ENCODE assay signal across 23 mouse cellular contexts in the genomic region with DNA sequence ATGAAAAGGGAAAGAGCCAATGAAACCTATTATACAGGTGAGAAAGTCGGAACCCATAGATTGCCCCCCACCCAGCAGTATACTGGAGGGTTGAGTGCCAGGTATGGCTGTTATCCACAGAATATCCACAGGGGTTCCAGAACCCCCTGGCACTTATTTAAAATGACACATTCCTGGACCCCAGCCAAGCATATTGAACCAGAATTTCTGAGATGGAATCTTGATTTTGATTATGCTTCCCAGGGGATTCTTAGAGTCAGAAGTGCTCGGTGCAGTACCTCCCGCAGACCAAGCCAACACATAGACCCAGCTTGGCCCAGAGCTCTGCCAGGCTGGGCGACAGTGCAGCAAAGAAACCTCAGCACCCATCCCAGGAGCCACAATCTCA. TPM values are rescaled to one million over a fixed set of nuclear protein-coding genes. Genes with fewer than 3 reads are reported as not detected.
DNase-seq lines count a peak whose midpoint lies in the region; ATAC-seq and TF ChIP-seq lines count a peak whose summit lies in the region.
"Had no signal": no experiment of that assay in that cellular context is flagged by ENCODE, and none has a peak within 500 bp of the region (broad histone marks: within the 10 kb centered on the region; RNA-seq: fewer than 3 reads in every experiment).

No protein-coding gene starts in this region.

- 89% methylated on average over 4 of the region's 4 CpGs for WGBS in liver, embryonic 12.5 days (ENCODE audit: insufficient replicate concordance)
- WGBS in liver, embryonic 15.5 days (ENCODE audit: insufficient replicate concordance), result 74% methylated on average over 4 of the region's 4 CpGs
- 89% methylated on average over 4 of the region's 4 CpGs for WGBS in forebrain, embryonic 16.5 days

- H3K4me1 ChIP-seq in liver, embryonic 12.5 days, result peaks cover 57% of the 10 kb centered on the region
- H3K4me1 ChIP-seq in E14TG2a.4 (replicated peaks; ENCODE audit: low read depth, low read length), result peaks cover 59% of the 10 kb centered on the region
- peaks cover 55% of the 10 kb centered on the region for H3K4me1 ChIP-seq in liver, embryonic 15.5 days (replicated peaks)
- peaks cover 6% of the 10 kb centered on the region for H3K4me1 ChIP-seq in forebrain, embryonic 16.5 days (replicated peaks; ENCODE audit: control insufficient read depth, insufficient read depth, low read length)
- H3K4me1 ChIP-seq: neural tube, embryonic 12.5 days had no signal

- peak overlapping the region; percentile 95 for H3K27ac ChIP-seq in liver, embryonic 12.5 days
- peak overlapping the region; percentile 94 for H3K27ac ChIP-seq in liver, embryonic 15.5 days (replicated peaks)
- no peak overlapping the region for H3K27ac ChIP-seq in forebrain, embryonic 16.5 days (ENCODE audit: low read length)
- H3K27ac ChIP-seq: heart, embryonic 13.5 days; hindbrain, embryonic 14.5 days; layer of hippocampus, adult 2 months; left cerebral cortex, adult 2 months; midbrain, embryonic 10.5 days; neural tube, embryonic 12.5 days had no signal

- H3K9me3 ChIP-seq in liver, embryonic 12.5 days (replicated peaks), result no peaks in the 10 kb centered on the region
- H3K9me3 ChIP-seq in E14TG2a.4 (ENCODE audit: low read length), result peaks cover 15% of the 10 kb centered on the region
- no peaks in the 10 kb centered on the region for H3K9me3 ChIP-seq in liver, embryonic 15.5 days (replicated peaks)
- no peaks in the 10 kb centered on the region for H3K9me3 ChIP-seq in forebrain, embryonic 16.5 days (ENCODE audit: control insufficient read depth, low read length)
- H3K9me3 ChIP-seq: heart, embryonic 13.5 days; neural tube, embryonic 12.5 days had no signal

- ATAC-seq in liver, embryonic 12.5 days, result no peak
- no peak for ATAC-seq in liver, embryonic 15.5 days (ENCODE audit: insufficient read depth)
- ATAC-seq in CD4-positive, CD25-positive, alpha-beta regulatory T cell, adult 4 months, result no peak
- ATAC-seq in forebrain, embryonic 16.5 days, result no peak
- ATAC-seq: midbrain, embryonic 16.5 days had no signal

- peaks cover 50% of the 10 kb centered on the region for H3K36me3 ChIP-seq in liver, embryonic 12.5 days
- H3K36me3 ChIP-seq in E14TG2a.4 (ENCODE audit: insufficient read depth, low read length), result peaks cover 53% of the 10 kb centered on the region
- H3K36me3 ChIP-seq in liver, embryonic 15.5 days (replicated peaks), result peaks cover 40% of the 10 kb centered on the region
- 0 out of 2 replicates have a peak, but pooled peaks cover 4% of the 10 kb centered on the region for H3K36me3 ChIP-seq in forebrain, embryonic 16.5 days (ENCODE audit: control insufficient read depth, insufficient read depth)

- no peaks in the 10 kb centered on the region for H3K27me3 ChIP-seq in liver, embryonic 12.5 days (replicated peaks)
- H3K27me3 ChIP-seq in E14TG2a.4 (ENCODE audit: insufficient read depth, low read length), result no peaks in the 10 kb centered on the region
- H3K27me3 ChIP-seq in liver, embryonic 15.5 days, result no peaks in the 10 kb centered on the region
- H3K27me3 ChIP-seq in forebrain, embryonic 16.5 days (replicated peaks; ENCODE audit: control insufficient read depth, insufficient read depth, low read length), result no peaks in the 10 kb centered on the region
- H3K27me3 ChIP-seq: heart, embryonic 13.5 days; limb, embryonic 12.5 days; neural tube, embryonic 12.5 days had no signal

- no peak overlapping the region for H3K4me3 ChIP-seq in liver, embryonic 12.5 days
- peak overlapping the region; percentile 97; the same call in 1 of the 2 replicates for H3K4me3 ChIP-seq in E14TG2a.4 (replicated peaks; ENCODE audit: low read length)
- H3K4me3 ChIP-seq in liver, embryonic 15.5 days (replicated peaks), result no peak overlapping the region; the same call in 1 of the 2 replicates
- H3K4me3 ChIP-seq in forebrain, embryonic 16.5 days (replicated peaks; ENCODE audit: low read length), result no peak overlapping the region
- H3K4me3 ChIP-seq: heart, embryonic 13.5 days; layer of hippocampus, adult 2 months; left cerebral cortex, adult 2 months; limb, embryonic 12.5 days; midbrain, embryonic 10.5 days; neural tube, embryonic 12.5 days had no signal

- H3K4me2 ChIP-seq in liver, embryonic 12.5 days, result peak overlapping the region; percentile 97; the same call in 1 of the 2 replicates
- H3K4me2 ChIP-seq in liver, embryonic 15.5 days, result peak overlapping the region; percentile 98; the same call in 1 of the 2 replicates
- H3K4me2 ChIP-seq in forebrain, embryonic 16.5 days (ENCODE audit: low read length), result no peak overlapping the region
- H3K4me2 ChIP-seq: heart, embryonic 13.5 days; hindbrain, embryonic 14.5 days; limb, embryonic 12.5 days; neural tube, embryonic 12.5 days had no signal

- TF ChIP-seq CTCF in E14TG2a.4 (conservative IDR thresholded peaks at IDR 0.05; ENCODE audit: low read length), result no peak

- peak; percentile 32 for DNase-seq in cerebellum, adult 11 months
- DNase-seq in cerebellum, postnatal 4 days (ENCODE audit: low spot score in 2 of 2), result no peak
- DNase-seq in liver, result no peak
- DNase-seq: adrenal gland, postnatal 25 days; gastrocnemius, postnatal 10 days; heart, postnatal 10 days; kidney, postnatal 36 days; lung, postnatal 14 days; right cerebral cortex, adult 18-20 months; spleen, adult 18-20 months had no signal

- no peak overlapping the region for H3K9ac ChIP-seq in liver, embryonic 12.5 days
- no peak overlapping the region for H3K9ac ChIP-seq in liver, embryonic 15.5 days
- no peak overlapping the region for H3K9ac ChIP-seq in forebrain, embryonic 16.5 days (replicated peaks; ENCODE audit: low read depth, low read length)
- H3K9ac ChIP-seq: heart, embryonic 13.5 days; hindbrain, embryonic 14.5 days; limb, embryonic 12.5 days; neural tube, embryonic 12.5 days had no signal

RNA-seq across cellular contexts. Expression of gene Mthfd1l, which starts 3.7 kb away (rescaled TPM):
- 36.5 TPM in 2 replicates for polyA plus RNA-seq in liver, embryonic 12.5 days (2016; fragmentation: Nextera tagmentation; extraction: Ambion mirVana)
- polyA plus RNA-seq in liver, embryonic 15.5 days (2015; fragmentation: Nextera tagmentation; extraction: Ambion mirVana), result 18.9 and 20.1 TPM in 2 replicates
- polyA plus RNA-seq in CD4-positive, CD25-positive, alpha-beta regulatory T cell, adult 4 months (2017; shearing (Covaris generic)), result 10 to 100 TPM; 13.4 to 21.5 TPM
- polyA plus RNA-seq in forebrain, embryonic 16.5 days (2015; fragmentation: Nextera tagmentation; extraction: Ambion mirVana), result 3.9 and 4.6 TPM in 2 replicates
